Mouse (Mus musculus): Measurements from ENCODE around the gene Slc25a23. TPM values are rescaled to one million over a fixed set of nuclear protein-coding genes. Genes with fewer than 3 reads are reported as not detected.

Gene Slc25a23
- polyA plus RNA-seq (2014; fragmentation: Illumina TruSeq; extraction: RNeasy Lipid Tissue Mini Kit (QIAGEN cat#74804); ENCODE audit: low replicate concordance) = 2.3 TPM

DNA sequence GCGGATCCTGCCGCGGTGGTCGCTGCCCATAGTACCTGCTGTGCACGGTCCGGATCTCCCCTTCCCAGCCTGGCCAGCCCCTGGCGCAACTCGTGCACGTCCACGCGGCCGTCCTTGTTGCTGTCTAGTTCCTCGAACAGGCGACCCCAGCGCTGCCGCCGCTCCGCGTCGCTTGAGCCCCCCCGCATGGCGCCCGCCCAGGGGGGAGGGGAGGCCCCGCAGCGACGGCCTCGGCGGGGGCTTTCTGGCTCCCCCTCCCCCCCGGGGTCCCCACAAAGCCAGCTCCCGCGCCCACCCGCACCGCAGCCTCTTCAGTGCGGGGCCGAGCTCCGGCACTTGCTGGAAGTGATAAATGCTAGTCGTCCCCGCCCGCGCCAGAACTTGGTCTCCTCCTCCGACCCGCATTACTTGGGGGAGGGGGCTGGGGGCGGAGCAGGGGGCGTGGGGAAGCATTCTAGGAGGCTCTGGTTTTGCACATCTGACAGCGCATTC, at the start of gene Slc25a23:
Slc25a23 (minus strand) TSS at position 378 of the 492 bp plus-strand sequence.

GRCm38 (mm10) chr17:57105181-57106034, 45.7 kb upstream of the Slc25a23 start, which contains the start of gene Tnfsf9:
Gene Tnfsf9 (plus strand): TSS chr17:57105325.

GRCm38 (mm10) chr17:57087049-57087832, 27.6 kb upstream of the Slc25a23 start, which contains the start of gene Tubb4a:
Gene Tubb4a (minus strand): TSS chr17:57087782.

GRCm38 (mm10) chr17:57078336-57078735, 18.7 kb upstream of the Slc25a23 start, which contains the start of gene Dennd1c:
Gene Dennd1c (minus strand): TSS chr17:57078514.

GRCm38 (mm10) chr17:57058891-57059485, 675 bp downstream of the Slc25a23 start, which contains the start of gene Crb3:
Gene Crb3 (plus strand): TSS chr17:57059105.

DNA sequence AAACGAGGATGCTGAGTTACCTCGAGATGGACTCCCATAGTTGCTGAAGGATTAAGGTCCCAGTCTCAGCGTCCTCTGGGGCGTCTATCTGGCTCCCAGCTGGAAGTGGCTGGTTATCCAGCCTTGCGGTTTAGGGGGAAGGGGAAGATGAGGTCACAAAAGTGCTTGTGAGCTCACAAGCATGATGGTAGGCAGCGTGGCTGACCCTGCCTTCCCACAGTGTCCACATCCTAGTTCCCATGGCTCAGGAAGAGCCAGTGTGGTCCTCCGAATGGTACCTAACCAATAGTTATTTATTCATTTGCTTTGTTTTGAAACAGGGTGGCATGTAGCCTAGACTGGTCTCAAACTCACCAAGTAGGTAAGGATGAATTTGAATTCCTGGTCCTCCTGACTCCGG, 18.1 kb downstream of the Slc25a23 start, which contains the start of gene Slc25a41:
Slc25a41 (minus strand) TSS at position 101 of the 400 bp plus-strand sequence.

GRCm38 (mm10) chr17:57030931-57031660, 28.6 kb downstream of the Slc25a23 start, which contains the start of gene Khsrp:
Gene Khsrp (minus strand): TSS chr17:57031522.

GRCm38 (mm10) chr17:57011236-57012141, 48.2 kb downstream of the Slc25a23 start, which contains the start of the genes Gtf2f1 and Gm17949:
Gene Gtf2f1 (minus strand): TSS chr17:57011288.
Gene Gm17949 (plus strand): TSS chr17:57011469.

DNA sequence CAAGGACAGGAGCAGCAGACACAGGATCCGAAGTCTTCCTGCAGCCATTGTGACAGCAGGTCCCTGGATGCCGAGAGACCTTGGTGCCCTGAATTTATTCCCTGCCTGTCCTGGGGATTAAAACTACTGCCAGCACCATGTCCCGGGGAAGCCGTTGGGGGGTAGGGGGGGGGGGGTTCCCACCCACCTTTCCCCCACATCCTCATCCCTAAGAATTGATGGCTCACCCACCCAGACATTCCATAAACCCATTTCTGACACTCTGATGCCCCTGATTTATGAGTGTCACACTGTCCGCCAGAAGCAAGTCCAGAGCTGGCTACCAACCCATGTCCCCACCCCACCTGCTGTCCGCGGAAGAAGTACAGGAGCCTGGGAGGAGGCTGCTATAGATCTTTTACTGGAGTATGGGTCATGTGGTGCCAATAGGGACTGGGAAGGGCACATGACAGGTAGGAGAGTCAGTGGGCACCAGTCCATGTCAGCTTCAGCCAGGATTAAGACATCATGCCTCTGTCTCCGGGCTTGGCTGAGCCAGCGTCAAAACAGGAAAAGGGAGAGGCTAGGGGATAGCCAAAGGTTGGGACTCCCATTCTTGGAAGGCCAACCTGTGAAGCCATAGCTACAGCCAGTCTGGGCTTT, 59.6 kb downstream of the Slc25a23 start, which contains the start of gene Pspn:
Pspn (minus strand) TSS at position 51 of the 642 bp plus-strand sequence.

GRCm38 (mm10) chr17:56997029-56997667, 62.5 kb downstream of the Slc25a23 start, which contains the start of gene Alkbh7:
Gene Alkbh7 (plus strand): TSS chr17:56997339.

Other genes starting within 250 kb of the Slc25a23 start
- gene Rfx2, start 228.8 kb downstream of the Slc25a23 start, polyA plus RNA-seq (2014; fragmentation: Illumina TruSeq; extraction: RNeasy Lipid Tissue Mini Kit (QIAGEN cat#74804); ENCODE audit: low replicate concordance) = 0.11 TPM
- gene Acsbg2, start 185.4 kb downstream of the Slc25a23 start, polyA plus RNA-seq (2014; fragmentation: Illumina TruSeq; extraction: RNeasy Lipid Tissue Mini Kit (QIAGEN cat#74804); ENCODE audit: low replicate concordance) = not detected
- not detected for gene 1700061G19Rik, start 184.4 kb downstream of the Slc25a23 start, polyA plus RNA-seq (2014; fragmentation: Illumina TruSeq; extraction: RNeasy Lipid Tissue Mini Kit (QIAGEN cat#74804); ENCODE audit: low replicate concordance)
- 0.52 TPM for gene Mllt1, start 124.4 kb downstream of the Slc25a23 start, polyA plus RNA-seq (2014; fragmentation: Illumina TruSeq; extraction: RNeasy Lipid Tissue Mini Kit (QIAGEN cat#74804); ENCODE audit: low replicate concordance)
- gene Acer1, start 77.7 kb downstream of the Slc25a23 start, polyA plus RNA-seq (2014; fragmentation: Illumina TruSeq; extraction: RNeasy Lipid Tissue Mini Kit (QIAGEN cat#74804); ENCODE audit: low replicate concordance) = 5.1 TPM
- 0.63 TPM for gene Clpp, start 69.6 kb downstream of the Slc25a23 start, polyA plus RNA-seq (2014; fragmentation: Illumina TruSeq; extraction: RNeasy Lipid Tissue Mini Kit (QIAGEN cat#74804); ENCODE audit: low replicate concordance)
- not detected for gene Alkbh7, start 62.5 kb downstream of the Slc25a23 start, polyA plus RNA-seq (2014; fragmentation: Illumina TruSeq; extraction: RNeasy Lipid Tissue Mini Kit (QIAGEN cat#74804); ENCODE audit: low replicate concordance)
- gene Pspn, start 59.8 kb downstream of the Slc25a23 start, polyA plus RNA-seq (2014; fragmentation: Illumina TruSeq; extraction: RNeasy Lipid Tissue Mini Kit (QIAGEN cat#74804); ENCODE audit: low replicate concordance) = not detected
- gene Gtf2f1, start 48.6 kb downstream of the Slc25a23 start, polyA plus RNA-seq (2014; fragmentation: Illumina TruSeq; extraction: RNeasy Lipid Tissue Mini Kit (QIAGEN cat#74804); ENCODE audit: low replicate concordance) = 1.6 TPM
- not detected for gene Gm17949, start 48.4 kb downstream of the Slc25a23 start, polyA plus RNA-seq (2014; fragmentation: Illumina TruSeq; extraction: RNeasy Lipid Tissue Mini Kit (QIAGEN cat#74804); ENCODE audit: low replicate concordance)
- 4.3 TPM for gene Khsrp, start 28.3 kb downstream of the Slc25a23 start, polyA plus RNA-seq (2014; fragmentation: Illumina TruSeq; extraction: RNeasy Lipid Tissue Mini Kit (QIAGEN cat#74804); ENCODE audit: low replicate concordance)
- not detected for gene Slc25a41, start 18.2 kb downstream of the Slc25a23 start, polyA plus RNA-seq (2014; fragmentation: Illumina TruSeq; extraction: RNeasy Lipid Tissue Mini Kit (QIAGEN cat#74804); ENCODE audit: low replicate concordance)
- gene Crb3, start 758 bp downstream of the Slc25a23 start, polyA plus RNA-seq (2014; fragmentation: Illumina TruSeq; extraction: RNeasy Lipid Tissue Mini Kit (QIAGEN cat#74804); ENCODE audit: low replicate concordance) = 27.2 TPM
- 3.3 TPM for gene Dennd1c, start 18.7 kb upstream of the Slc25a23 start, polyA plus RNA-seq (2014; fragmentation: Illumina TruSeq; extraction: RNeasy Lipid Tissue Mini Kit (QIAGEN cat#74804); ENCODE audit: low replicate concordance)
- not detected for gene Tubb4a, start 27.9 kb upstream of the Slc25a23 start, polyA plus RNA-seq (2014; fragmentation: Illumina TruSeq; extraction: RNeasy Lipid Tissue Mini Kit (QIAGEN cat#74804); ENCODE audit: low replicate concordance)
- not detected for gene Tnfsf9, start 45.5 kb upstream of the Slc25a23 start, polyA plus RNA-seq (2014; fragmentation: Illumina TruSeq; extraction: RNeasy Lipid Tissue Mini Kit (QIAGEN cat#74804); ENCODE audit: low replicate concordance)
- not detected for gene Cd70, start 89.9 kb upstream of the Slc25a23 start, polyA plus RNA-seq (2014; fragmentation: Illumina TruSeq; extraction: RNeasy Lipid Tissue Mini Kit (QIAGEN cat#74804); ENCODE audit: low replicate concordance)
- gene Tnfsf14, start 134.3 kb upstream of the Slc25a23 start, polyA plus RNA-seq (2014; fragmentation: Illumina TruSeq; extraction: RNeasy Lipid Tissue Mini Kit (QIAGEN cat#74804); ENCODE audit: low replicate concordance) = not detected
- 23.0 TPM for gene C3, start 168.3 kb upstream of the Slc25a23 start, polyA plus RNA-seq (2014; fragmentation: Illumina TruSeq; extraction: RNeasy Lipid Tissue Mini Kit (QIAGEN cat#74804); ENCODE audit: low replicate concordance)
- 0.41 TPM for gene Gpr108, start 188.6 kb upstream of the Slc25a23 start, polyA plus RNA-seq (2014; fragmentation: Illumina TruSeq; extraction: RNeasy Lipid Tissue Mini Kit (QIAGEN cat#74804); ENCODE audit: low replicate concordance)
- 1.5 TPM for gene Trip10, start 189.6 kb upstream of the Slc25a23 start, polyA plus RNA-seq (2014; fragmentation: Illumina TruSeq; extraction: RNeasy Lipid Tissue Mini Kit (QIAGEN cat#74804); ENCODE audit: low replicate concordance)
- gene Vav1, start 219.2 kb upstream of the Slc25a23 start, polyA plus RNA-seq (2014; fragmentation: Illumina TruSeq; extraction: RNeasy Lipid Tissue Mini Kit (QIAGEN cat#74804); ENCODE audit: low replicate concordance) = 1.1 TPM